Mouse (Mus musculus) myocyte (in vitro differentiated cells): ENCODE data around the gene Wrnip1. TPM values are rescaled to one million over a fixed set of nuclear protein-coding genes. Genes with fewer than 3 reads are reported as not detected.
A peak's percentile ranks its signal among the peaks of the same experiment; 100 is the strongest.

ENCODE experiments used
- H3K27me3 ChIP-seq: one replicate; pipeline ENCODE4 v1.6.1; 2011; ENCODE audit not compliant: control insufficient read depth, insufficient read depth, insufficient read length
- H3K36me3 ChIP-seq: one replicate; pipeline ENCODE4 v1.6.1; 2011; ENCODE audit not compliant: control insufficient read depth, insufficient read depth
- H3K4me2 ChIP-seq: one replicate; pipeline ENCODE4 v1.6.1; 2011; ENCODE audit warnings: low read depth, control low read depth
- H3K4me3 ChIP-seq: one replicate; pipeline ENCODE4 v1.5.1; 2011; ENCODE audit warnings: mild to moderate bottlenecking, control low read depth, moderate library complexity
- H3K79me2 ChIP-seq: one replicate; pipeline ENCODE4 v1.6.1; 2011; ENCODE audit not compliant: control insufficient read depth, insufficient read depth
- H3ac ChIP-seq: one replicate; pipeline ENCODE4 v1.6.1; 2011; ENCODE audit not compliant: control insufficient read depth, insufficient read length
- CEBPB ChIP-seq: IDR thresholded peaks from 2 replicates; pipeline ENCODE4 v1.6.1; 2011; ENCODE audit warnings: mild to moderate bottlenecking, moderate library complexity; ENCODE audit not compliant: poor library complexity, insufficient read depth, severe bottlenecking
- E2F4 ChIP-seq: IDR thresholded peaks from one replicate; pipeline ENCODE4 v1.6.1; 2011; ENCODE audit warnings: mild to moderate bottlenecking, control low read depth, moderate library complexity; ENCODE audit not compliant: insufficient read depth
- MAX ChIP-seq: IDR thresholded peaks from one replicate; pipeline ENCODE4 v1.6.1; 2011; ENCODE audit warnings: low read depth, mild to moderate bottlenecking, control low read depth
- MYOD1 ChIP-seq, 3 experiments: IDR thresholded peaks; one replicate each; pipeline ENCODE4 v1.6.1; 2011; ENCODE audit warnings: control low read depth in 2 of 3, low read depth in 2 of 3, mild to moderate bottlenecking in 2 of 3, moderate library complexity in 1 of 3; ENCODE audit not compliant: insufficient read length in 2 of 3, control insufficient read depth in 1 of 3
- MYOG ChIP-seq, 3 experiments: IDR thresholded peaks; one replicate each; pipeline ENCODE4 v1.6.1; 2011; ENCODE audit warnings: control low read depth in 2 of 3, low read depth in 2 of 3, mild to moderate bottlenecking in 2 of 3; ENCODE audit not compliant: insufficient read length in 2 of 3, control insufficient read depth in 1 of 3, insufficient read depth in 1 of 3
- POLR2A ChIP-seq: IDR thresholded peaks from one replicate; pipeline ENCODE4 v1.6.1; 2011; ENCODE audit warnings: low read depth, mild to moderate bottlenecking, control low read depth, moderate library complexity; ENCODE audit not compliant: insufficient read length
- POLR2AphosphoS2 ChIP-seq: IDR thresholded peaks from one replicate; pipeline ENCODE4 v1.6.1; 2011; ENCODE audit warnings: low read depth, control low read depth; ENCODE audit not compliant: insufficient read length
- REST ChIP-seq: IDR thresholded peaks from one replicate; pipeline ENCODE4 v1.6.1; 2011; ENCODE audit warnings: mild to moderate bottlenecking, control low read depth, moderate library complexity; ENCODE audit not compliant: insufficient read depth, insufficient read length
- SRF ChIP-seq: IDR thresholded peaks from one replicate; pipeline ENCODE4 v1.6.1; 2011; ENCODE audit warnings: low read depth; ENCODE audit not compliant: control insufficient read depth, insufficient read length
- TCF12 ChIP-seq: IDR thresholded peaks from one replicate; pipeline ENCODE4 v1.6.1; 2011; ENCODE audit warnings: mild to moderate bottlenecking, control low read depth; ENCODE audit not compliant: poor library complexity, insufficient read depth, severe bottlenecking
- TCF3 ChIP-seq: IDR thresholded peaks from one replicate; pipeline ENCODE4 v1.6.1; 2011; ENCODE audit warnings: low read depth, control low read depth; ENCODE audit not compliant: insufficient read length
- USF1 ChIP-seq: IDR thresholded peaks from one replicate; pipeline ENCODE4 v1.6.1; 2011; ENCODE audit warnings: low read depth, mild to moderate bottlenecking, control low read depth, moderate library complexity
- polyA plus RNA-seq: library from polyadenylated mRNA; unstranded; fragments of >200 nt; fragmentation: generic; extraction: Trizol; gene quantifications from one replicate; pipeline ENCODE4 v1.2.1, GENCODE M21; 2012; ENCODE audit warnings: missing spikeins

The Wrnip1 gene
- polyA plus RNA-seq, 1 experiment = 22.4 TPM

DNA sequence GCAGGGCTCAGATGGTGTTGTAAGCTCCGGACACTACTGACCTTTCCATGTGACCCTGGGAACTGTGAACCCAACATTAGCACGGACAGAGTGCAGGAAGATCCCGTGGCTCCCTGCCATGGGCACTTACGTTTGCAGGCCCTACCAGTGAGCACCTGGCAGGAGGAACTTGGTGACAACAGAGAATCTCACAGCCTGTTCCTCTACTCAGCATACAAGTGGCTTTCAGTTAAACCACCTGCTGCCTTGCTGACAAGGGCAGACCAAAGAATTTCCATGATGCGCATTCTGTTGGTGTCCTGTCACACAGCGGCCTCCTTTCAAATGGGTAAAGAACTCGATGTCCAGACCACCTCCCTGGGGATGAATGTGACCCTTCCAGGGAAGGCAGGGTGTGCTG, 37.4 kb upstream of the Wrnip1 start:
- H3K4me2 ChIP-seq = no peak overlapping the region
- H3K79me2 ChIP-seq = peaks cover 11% of the 10 kb centered on the region
- no peak for TF ChIP-seq POLR2AphosphoS2
- TF ChIP-seq CEBPB = no peak
- no peak for TF ChIP-seq MAX
- TF ChIP-seq SRF = no peak
- TF ChIP-seq TCF12 = peak; percentile 14
- no peak for TF ChIP-seq TCF3
- TF ChIP-seq MYOG (IDR thresholded peaks at IDR 0.05; ENCODE audit: control insufficient read depth in 1 of 3, insufficient read depth in 1 of 3, insufficient read length in 2 of 3, low read depth in 2 of 3) = peak in 1 of 3 experiments; percentile 48
- TF ChIP-seq MYOD1 (IDR thresholded peaks at IDR 0.05; ENCODE audit: control insufficient read depth in 1 of 3, insufficient read length in 2 of 3, low read depth in 2 of 3) = peak in 2 of 3 experiments; percentile 42 to 71
- no peak overlapping the region for H3K4me3 ChIP-seq
- H3K36me3 ChIP-seq = no peaks in the 10 kb centered on the region
- H3K27me3 ChIP-seq = no peaks in the 10 kb centered on the region
- no peak overlapping the region for H3ac ChIP-seq

DNA sequence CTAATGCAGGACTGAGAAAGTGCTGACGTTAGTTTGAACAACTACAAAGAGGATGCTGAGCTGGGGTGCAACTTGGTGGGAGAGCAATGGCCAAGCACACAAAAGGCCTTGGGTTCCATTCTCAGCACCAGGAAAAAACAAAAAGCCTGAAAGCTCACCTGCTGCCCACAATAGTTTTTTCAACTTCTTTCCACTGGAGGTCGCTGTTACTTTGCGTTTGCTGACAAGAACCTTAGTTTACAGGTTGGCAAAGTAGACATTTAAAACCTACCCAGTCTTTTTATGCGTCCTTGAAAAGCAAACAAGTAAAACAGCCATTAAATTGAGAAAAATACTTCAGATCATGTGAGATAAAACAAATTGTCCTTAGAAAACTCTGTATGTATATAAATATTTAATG, 33.7 kb upstream of the Wrnip1 start:
- no peak overlapping the region for H3ac ChIP-seq
- no peak for TF ChIP-seq E2F4
- no peak for TF ChIP-seq SRF
- TF ChIP-seq MYOD1 (IDR thresholded peaks at IDR 0.05; ENCODE audit: control insufficient read depth in 1 of 3, insufficient read length in 2 of 3, low read depth in 2 of 3) = no peak
- no peak for TF ChIP-seq POLR2A
- TF ChIP-seq TCF12 = no peak
- no peak for TF ChIP-seq POLR2AphosphoS2
- TF ChIP-seq MAX = no peak
- TF ChIP-seq MYOG (IDR thresholded peaks at IDR 0.05; ENCODE audit: control insufficient read depth in 1 of 3, insufficient read depth in 1 of 3, insufficient read length in 2 of 3, low read depth in 2 of 3) = no peak
- no peak for TF ChIP-seq USF1
- TF ChIP-seq CEBPB = no peak
- no peak for TF ChIP-seq REST
- no peak for TF ChIP-seq TCF3
- H3K4me3 ChIP-seq = no peak overlapping the region
- H3K4me2 ChIP-seq = no peak overlapping the region
- H3K27me3 ChIP-seq = no peaks in the 10 kb centered on the region
- H3K79me2 ChIP-seq = peaks cover 30% of the 10 kb centered on the region
- no peaks in the 10 kb centered on the region for H3K36me3 ChIP-seq

DNA sequence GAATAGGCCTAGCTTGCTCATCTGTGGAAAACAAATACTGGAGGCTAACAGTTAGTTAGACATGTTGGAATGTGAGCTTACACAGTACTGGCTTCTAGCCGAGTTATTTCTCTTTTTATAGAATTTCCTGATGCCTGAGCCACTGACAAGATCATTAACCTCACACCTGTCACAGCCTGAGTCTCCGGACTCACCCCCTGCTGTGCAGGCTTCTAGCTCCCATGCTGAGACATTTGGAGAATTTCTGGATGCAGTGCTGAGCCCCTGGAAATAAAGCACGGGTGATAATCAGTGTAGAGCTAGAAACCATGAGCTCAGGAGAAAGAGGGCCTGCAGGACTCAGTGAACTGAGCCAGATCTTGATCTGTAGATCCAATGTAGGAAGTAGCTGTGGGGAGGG, 31.9 kb upstream of the Wrnip1 start:
- Histone ChIP-seq H3K79me2 (peaks cover 46% of the 10 kb centered on the region), H3K27me3 (no peaks in the 10 kb centered on the region), H3ac (no peak overlapping the region), H3K4me3 (no peak overlapping the region), H3K36me3 (no peaks in the 10 kb centered on the region), H3K4me2 (peak overlapping the region; percentile 52)
- TF ChIP-seq TCF12 (peak; percentile 81), MYOD1 (IDR thresholded peaks at IDR 0.05; ENCODE audit: control insufficient read depth in 1 of 3, insufficient read length in 2 of 3, low read depth in 2 of 3) (peak; percentile 69 to 95 (median 94)), E2F4 (no peak), MYOG (IDR thresholded peaks at IDR 0.05; ENCODE audit: control insufficient read depth in 1 of 3, insufficient read depth in 1 of 3, insufficient read length in 2 of 3, low read depth in 2 of 3) (peak; percentile 59 to 89 (median 87)), USF1 (no peak), TCF3 (peak; percentile 45), MAX (no peak), POLR2AphosphoS2 (no peak), POLR2A (no peak), CEBPB (no peak), SRF (no peak), REST (no peak)

DNA sequence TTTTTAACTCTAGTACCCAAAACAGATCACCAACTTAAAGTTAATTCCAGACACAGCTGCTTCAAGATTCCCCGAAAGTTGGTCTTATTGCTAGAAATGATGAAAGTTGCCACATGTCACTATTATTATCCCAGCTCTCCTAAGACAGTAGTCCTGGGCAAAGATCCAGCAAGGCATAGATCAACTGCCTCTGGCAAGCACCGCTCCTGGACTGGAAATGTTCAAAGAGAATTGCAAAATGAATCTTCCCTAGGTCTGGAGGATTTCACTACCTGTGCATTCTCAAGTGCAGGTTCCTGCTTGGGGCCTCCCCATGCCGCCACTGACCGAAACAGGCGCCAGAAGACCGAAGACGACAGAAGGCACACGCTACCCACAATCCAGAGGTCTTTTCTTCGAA, 25.9 kb upstream of the Wrnip1 start:
- H3K4me2 ChIP-seq = peak overlapping the region; percentile 78
- peak in 2 of 3 experiments; percentile 18 to 93 for TF ChIP-seq MYOG (IDR thresholded peaks at IDR 0.05; ENCODE audit: control insufficient read depth in 1 of 3, insufficient read depth in 1 of 3, insufficient read length in 2 of 3, low read depth in 2 of 3)
- TF ChIP-seq USF1 = no peak
- peak; percentile 57; the same call in 1 of the 2 replicates for TF ChIP-seq CEBPB
- TF ChIP-seq POLR2A = no peak
- no peak for TF ChIP-seq MAX
- no peak for TF ChIP-seq TCF3
- TF ChIP-seq E2F4 = no peak
- TF ChIP-seq MYOD1 (IDR thresholded peaks at IDR 0.05; ENCODE audit: control insufficient read depth in 1 of 3, insufficient read length in 2 of 3, low read depth in 2 of 3) = peak in 1 of 3 experiments; percentile 62
- no peak for TF ChIP-seq SRF
- no peak for TF ChIP-seq REST
- TF ChIP-seq POLR2AphosphoS2 = no peak
- TF ChIP-seq TCF12 = no peak

More for the DNA sequence above, 25.9 kb upstream of the Wrnip1 start:
- H3ac ChIP-seq = no peak overlapping the region
- peaks cover 36% of the 10 kb centered on the region for H3K79me2 ChIP-seq
- H3K36me3 ChIP-seq = no peaks in the 10 kb centered on the region
- H3K27me3 ChIP-seq = no peaks in the 10 kb centered on the region
- peak overlapping the region; percentile 28 for H3K4me3 ChIP-seq
